Mouse (Mus musculus): ENCODE data around the gene Inpp5a. TPM values are rescaled to one million over a fixed set of nuclear protein-coding genes. Genes with fewer than 3 reads are reported as not detected.

The Inpp5a gene
- polyA plus RNA-seq, 1 experiment from 2014 or later, result 28.1 TPM

GRCm38 (mm10) chr7:139368722-139369380, 20.1 kb upstream of the Inpp5a start:
- Histone ChIP-seq H3K4me1 (replicated peaks; ENCODE audit: control insufficient read depth, insufficient read depth, low read length) (peaks cover 13% of the 10 kb centered on the region), H3K9me3 (ENCODE audit: control insufficient read depth, low read length) (no peaks in the 10 kb centered on the region), H3K9ac (no peak overlapping the region), H3K4me3 (replicated peaks; ENCODE audit: low read length) (no peak overlapping the region), H3K36me3 (replicated peaks; ENCODE audit: control insufficient read depth, insufficient read depth) (no peaks in the 10 kb centered on the region), H3K27ac (no peak overlapping the region), H3K27me3 (ENCODE audit: control insufficient read depth, insufficient read depth, low read length) (no peaks in the 10 kb centered on the region), H3K4me2 (replicated peaks) (no peak overlapping the region)
- DNase-seq (ENCODE audit: low spot score) (no peak), ATAC-seq (ENCODE audit: low FRiP score) (no peak)
- 56% methylated on average over 14 of the region's 14 CpGs for WGBS

- Histone ChIP-seq H3K27me3 (ENCODE audit: control insufficient read depth, insufficient read depth, low read length) (no peaks in the 10 kb centered on the region), H3K4me3 (replicated peaks; ENCODE audit: low read length) (no peak overlapping the region), H3K4me1 (replicated peaks; ENCODE audit: control insufficient read depth, insufficient read depth, low read length) (peaks cover 5% of the 10 kb centered on the region; the same call in 1 of the 2 replicates), H3K36me3 (replicated peaks; ENCODE audit: control insufficient read depth, insufficient read depth) (no peaks in the 10 kb centered on the region), H3K9ac (no peak overlapping the region), H3K27ac (no peak overlapping the region), H3K9me3 (ENCODE audit: control insufficient read depth, low read length) (no peaks in the 10 kb centered on the region), H3K4me2 (replicated peaks) (no peak overlapping the region)
- ATAC-seq (ENCODE audit: low FRiP score) (no peak), DNase-seq (ENCODE audit: low spot score) (no peak)
- WGBS, result 92% methylated on average over 6 of the region's 6 CpGs
Measured at GRCm38 (mm10) chr7:139369501-139370088, 19.3 kb upstream of the Inpp5a start.

GRCm38 (mm10) chr7:139371389-139371788, 17.5 kb upstream of the Inpp5a start:
- Histone ChIP-seq H3K27ac (no peak overlapping the region), H3K4me1 (replicated peaks; ENCODE audit: control insufficient read depth, insufficient read depth, low read length) (no peaks in the 10 kb centered on the region), H3K9me3 (ENCODE audit: control insufficient read depth, low read length) (no peaks in the 10 kb centered on the region), H3K4me2 (replicated peaks) (no peak overlapping the region), H3K9ac (no peak overlapping the region), H3K4me3 (replicated peaks; ENCODE audit: low read length) (no peak overlapping the region), H3K27me3 (ENCODE audit: control insufficient read depth, insufficient read depth, low read length) (no peaks in the 10 kb centered on the region), H3K36me3 (replicated peaks; ENCODE audit: control insufficient read depth, insufficient read depth) (no peaks in the 10 kb centered on the region)
- no peak for ATAC-seq (ENCODE audit: low FRiP score)
- no peak for DNase-seq (ENCODE audit: low spot score)

- Histone ChIP-seq H3K27me3 (ENCODE audit: control insufficient read depth, insufficient read depth, low read length) (no peaks in the 10 kb centered on the region), H3K27ac (no peak overlapping the region), H3K36me3 (replicated peaks; ENCODE audit: control insufficient read depth, insufficient read depth) (no peaks in the 10 kb centered on the region), H3K4me1 (replicated peaks; ENCODE audit: control insufficient read depth, insufficient read depth, low read length) (no peaks in the 10 kb centered on the region), H3K4me3 (replicated peaks; ENCODE audit: low read length) (no peak overlapping the region), H3K9me3 (ENCODE audit: control insufficient read depth, low read length) (no peaks in the 10 kb centered on the region), H3K4me2 (replicated peaks) (no peak overlapping the region), H3K9ac (no peak overlapping the region)
- ATAC-seq (ENCODE audit: low FRiP score) (no peak), DNase-seq (ENCODE audit: low spot score) (no peak)
- WGBS, result 81% methylated on average over 7 of the region's 7 CpGs
Measured at GRCm38 (mm10) chr7:139377381-139377780, 11.5 kb upstream of the Inpp5a start.

- H3K9me3 ChIP-seq (ENCODE audit: control insufficient read depth, low read length), result no peaks in the 10 kb centered on the region
- no peaks in the 10 kb centered on the region for H3K36me3 ChIP-seq (replicated peaks; ENCODE audit: control insufficient read depth, insufficient read depth)
- no peak overlapping the region for H3K9ac ChIP-seq
- H3K4me2 ChIP-seq (replicated peaks), result no peak overlapping the region
- no peak overlapping the region for H3K4me3 ChIP-seq (replicated peaks; ENCODE audit: low read length)
- H3K27ac ChIP-seq, result no peak overlapping the region
- no peaks in the 10 kb centered on the region for H3K27me3 ChIP-seq (ENCODE audit: control insufficient read depth, insufficient read depth, low read length)
- WGBS, result 84% methylated on average over 3 of the region's 3 CpGs
- ATAC-seq (ENCODE audit: low FRiP score), result no peak
- no peak for DNase-seq (ENCODE audit: low spot score)
- no peaks in the 10 kb centered on the region for H3K4me1 ChIP-seq (replicated peaks; ENCODE audit: control insufficient read depth, insufficient read depth, low read length)
Measured at GRCm38 (mm10) chr7:139378355-139378754, 10.6 kb upstream of the Inpp5a start.

GRCm38 (mm10) chr7:139379745-139380144, 9.2 kb upstream of the Inpp5a start:
- Histone ChIP-seq H3K4me3 (replicated peaks; ENCODE audit: low read length) (no peak overlapping the region), H3K27ac (no peak overlapping the region), H3K9me3 (ENCODE audit: control insufficient read depth, low read length) (no peaks in the 10 kb centered on the region), H3K4me2 (replicated peaks) (no peak overlapping the region), H3K36me3 (replicated peaks; ENCODE audit: control insufficient read depth, insufficient read depth) (no peaks in the 10 kb centered on the region), H3K4me1 (replicated peaks; ENCODE audit: control insufficient read depth, insufficient read depth, low read length) (no peaks in the 10 kb centered on the region), H3K9ac (no peak overlapping the region), H3K27me3 (ENCODE audit: control insufficient read depth, insufficient read depth, low read length) (no peaks in the 10 kb centered on the region)
- 73% methylated on average over 2 of the region's 2 CpGs for WGBS
- DNase-seq (ENCODE audit: low spot score) (no peak), ATAC-seq (ENCODE audit: low FRiP score) (no peak)

GRCm38 (mm10) chr7:139380225-139380624, 8.7 kb upstream of the Inpp5a start:
- Histone ChIP-seq H3K4me3 (replicated peaks; ENCODE audit: low read length) (no peak overlapping the region), H3K9me3 (ENCODE audit: control insufficient read depth, low read length) (no peaks in the 10 kb centered on the region), H3K36me3 (replicated peaks; ENCODE audit: control insufficient read depth, insufficient read depth) (no peaks in the 10 kb centered on the region), H3K27me3 (ENCODE audit: control insufficient read depth, insufficient read depth, low read length) (no peaks in the 10 kb centered on the region), H3K27ac (no peak overlapping the region), H3K4me1 (replicated peaks; ENCODE audit: control insufficient read depth, insufficient read depth, low read length) (no peaks in the 10 kb centered on the region), H3K9ac (no peak overlapping the region), H3K4me2 (replicated peaks) (no peak overlapping the region)
- DNase-seq (ENCODE audit: low spot score) (no peak), ATAC-seq (ENCODE audit: low FRiP score) (no peak)
- 82% methylated on average over 4 of the region's 4 CpGs for WGBS

GRCm38 (mm10) chr7:139381877-139382276, 7.0 kb upstream of the Inpp5a start:
- H3K4me3 ChIP-seq (replicated peaks; ENCODE audit: low read length), result no peak overlapping the region
- no peak overlapping the region for H3K4me2 ChIP-seq (replicated peaks)
- H3K27me3 ChIP-seq (ENCODE audit: control insufficient read depth, insufficient read depth, low read length), result no peaks in the 10 kb centered on the region
- H3K36me3 ChIP-seq (replicated peaks; ENCODE audit: control insufficient read depth, insufficient read depth), result no peaks in the 10 kb centered on the region
- no peak for DNase-seq (ENCODE audit: low spot score)
- H3K4me1 ChIP-seq (replicated peaks; ENCODE audit: control insufficient read depth, insufficient read depth, low read length), result no peaks in the 10 kb centered on the region
- 78% methylated on average over 2 of the region's 2 CpGs for WGBS
- no peak overlapping the region for H3K27ac ChIP-seq
- no peak overlapping the region for H3K9ac ChIP-seq
- H3K9me3 ChIP-seq (ENCODE audit: control insufficient read depth, low read length), result no peaks in the 10 kb centered on the region
- no peak for ATAC-seq (ENCODE audit: low FRiP score)

- Histone ChIP-seq H3K27ac (no peak overlapping the region), H3K36me3 (replicated peaks; ENCODE audit: control insufficient read depth, insufficient read depth) (no peaks in the 10 kb centered on the region), H3K9me3 (ENCODE audit: control insufficient read depth, low read length) (no peaks in the 10 kb centered on the region), H3K4me1 (replicated peaks; ENCODE audit: control insufficient read depth, insufficient read depth, low read length) (peaks cover 1% of the 10 kb centered on the region; the same call in 1 of the 2 replicates), H3K27me3 (ENCODE audit: control insufficient read depth, insufficient read depth, low read length) (no peaks in the 10 kb centered on the region), H3K4me2 (replicated peaks) (no peak overlapping the region), H3K9ac (no peak overlapping the region), H3K4me3 (replicated peaks; ENCODE audit: low read length) (no peak overlapping the region)
- WGBS, result 90% methylated on average over 2 of the region's 2 CpGs
- DNase-seq (ENCODE audit: low spot score) (no peak), ATAC-seq (ENCODE audit: low FRiP score) (no peak)
Measured at GRCm38 (mm10) chr7:139382796-139383195, 6.1 kb upstream of the Inpp5a start.

All from hindbrain, embryonic 14.5 days (tissue).